Mouse (Mus musculus): ENCODE results near the gene R3hdm2.

DNA sequence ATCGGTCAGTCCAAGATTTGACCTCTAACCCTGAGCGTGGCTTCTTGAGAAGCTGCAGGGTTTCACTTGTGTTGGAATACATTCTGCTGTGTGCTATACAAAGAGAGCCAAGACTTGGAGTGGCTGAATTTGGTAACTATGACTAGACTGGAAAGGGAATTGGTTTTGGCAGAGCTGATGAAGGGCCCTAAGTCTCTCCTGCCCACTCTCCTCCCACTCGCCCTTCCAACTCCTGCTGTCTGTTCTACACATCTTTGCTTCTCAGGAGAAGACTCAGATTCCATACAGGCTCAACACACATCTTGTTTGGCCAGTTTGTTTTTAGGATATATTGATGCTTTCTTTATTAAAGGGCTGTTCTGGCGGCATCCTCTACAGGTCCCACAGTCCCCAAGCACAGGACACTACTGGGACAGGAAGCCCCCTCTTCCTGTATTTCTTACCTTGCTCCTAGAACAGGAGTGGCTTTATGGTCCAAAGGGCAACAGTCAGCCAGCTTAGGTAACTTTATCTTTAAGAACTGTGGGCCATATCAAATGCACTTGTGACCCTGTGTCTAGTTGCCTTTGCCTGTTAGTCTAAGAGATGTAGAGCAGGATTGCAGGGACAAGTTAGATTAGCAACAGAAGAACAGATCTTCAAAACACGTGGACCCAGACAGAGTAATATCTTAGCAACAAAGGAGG is 82.4 kb downstream of the R3hdm2 start:
- TF ChIP-seq CTCF (IDR thresholded peaks at IDR 0.05; ENCODE audit: low read depth) (no peak), EP300 (IDR thresholded peaks at IDR 0.05; ENCODE audit: low read depth) (no peak)

Measured in heart, postnatal 0 days (tissue).